Mouse (Mus musculus) kidney, embryonic 16.5 days (tissue): Measurements from ENCODE around the gene Fuz. TPM values are rescaled to one million over a fixed set of nuclear protein-coding genes. Genes with fewer than 3 reads are reported as not detected.
A peak's percentile ranks its signal among the peaks of the same experiment; 100 is the strongest.

ENCODE experiments used
- ATAC-seq: fragments of 200-750 bp; cut with Nextera tagmentation; 2 replicates; pipeline ENCODE4 v1.8.0; 2017; ENCODE audit warnings: moderate TSS enrichment; ENCODE audit not compliant: low FRiP score, low TSS enrichment
- H3K27ac ChIP-seq: fragments of 300-500 bp; sonication (generic); 2 replicates; pipeline ENCODE4 v1.5.1; 2014; ENCODE audit warnings: low read length
- H3K27me3 ChIP-seq: fragments of 300-500 bp; sonication (generic); 2 replicates; pipeline ENCODE4 v1.6.1; 2014; ENCODE audit warnings: low read length, control low read depth, mixed read lengths; ENCODE audit not compliant: insufficient read depth
- H3K36me3 ChIP-seq: fragments of 300-500 bp; sonication (generic); 2 replicates; pipeline ENCODE4 v1.6.1; 2014; ENCODE audit warnings: low read length, control low read depth, mixed read lengths; ENCODE audit not compliant: insufficient read depth
- H3K4me1 ChIP-seq: fragments of 300-500 bp; sonication (generic); 2 replicates; pipeline ENCODE4 v1.6.1; 2014; ENCODE audit warnings: low read length, control low read depth, mixed read lengths; ENCODE audit not compliant: insufficient read depth
- H3K4me2 ChIP-seq: fragments of 300-500 bp; sonication (generic); replicated peaks from 2 replicates; pipeline ENCODE4 v1.6.1; 2014; ENCODE audit warnings: low read depth, low read length
- H3K4me3 ChIP-seq: fragments of 300-500 bp; sonication (generic); 2 replicates; pipeline ENCODE4 v1.5.1; 2014; ENCODE audit warnings: mild to moderate bottlenecking, low read length
- H3K9ac ChIP-seq: fragments of 300-500 bp; sonication (generic); replicated peaks from 2 replicates; pipeline ENCODE4 v1.6.1; 2014; ENCODE audit warnings: low read length
- H3K9me3 ChIP-seq: fragments of 300-500 bp; sonication (generic); 2 replicates; pipeline ENCODE4 v1.6.1; 2016; ENCODE audit warnings: low read length, control low read depth
- WGBS: fragments of 180-500 bp; shearing (Covaris S2); extraction: QIAGEN DNeasy Blood & Tissue Kit; methylation state at CpG from one replicate; pipeline ENCODE4 v1.1.7; 2014; 5-methylcytosine and 5-hydroxymethylcytosine counted together
- polyA plus RNA-seq: library from polyadenylated mRNA; unstranded; fragments of >200 nt; fragmentation: Nextera tagmentation; extraction: Ambion mirVana; gene quantifications from 2 replicates; pipeline ENCODE4 v1.2.1, GENCODE M21; 2015

The Fuz gene
- polyA plus RNA-seq, 1 experiment from 2014 or later = 27.7 TPM

DNA sequence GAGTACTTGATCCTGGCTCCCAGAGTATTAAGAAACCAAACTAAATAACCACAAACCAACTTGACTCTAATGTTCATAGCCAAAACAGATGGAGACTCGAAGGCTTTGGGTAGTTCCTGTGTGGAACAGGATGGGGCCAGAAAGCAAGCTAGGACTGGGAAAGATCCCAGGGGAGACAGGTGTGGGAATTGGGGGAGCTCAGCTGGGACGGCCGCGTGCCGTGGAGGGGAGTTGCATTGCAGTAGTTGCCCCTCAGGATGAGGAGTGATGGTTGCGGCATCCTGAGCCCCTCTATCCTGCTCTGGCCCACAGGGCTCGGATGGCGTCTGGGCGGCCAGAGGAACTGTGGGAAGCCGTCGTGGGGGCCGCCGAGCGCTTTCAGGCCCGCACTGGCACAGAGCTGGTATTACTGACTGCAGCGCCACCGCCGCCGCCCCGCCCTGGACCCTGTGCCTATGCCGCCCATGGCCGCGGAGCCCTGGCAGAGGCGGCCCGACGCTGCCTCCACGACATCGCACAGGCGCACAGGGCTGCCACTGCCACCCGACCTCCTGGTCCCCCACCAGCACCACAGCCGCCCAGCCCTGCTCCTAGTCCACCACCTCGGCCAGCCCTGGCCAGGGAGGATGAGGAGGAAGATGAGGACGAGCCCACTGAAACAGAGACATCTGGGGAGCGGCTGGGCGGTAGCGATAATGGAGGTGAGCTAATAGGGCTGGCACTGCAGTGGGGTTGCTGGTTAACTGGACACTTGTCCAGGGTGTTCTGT, 43.4 kb upstream of the Fuz start:
- Histone ChIP-seq H3K4me2 (no peak overlapping the region), H3K9ac (no peak overlapping the region; the same call in 1 of the 2 replicates), H3K27ac (no peak overlapping the region), H3K36me3 (peaks cover 15% of the 10 kb centered on the region; the same call in 1 of the 2 replicates), H3K9me3 (no peaks in the 10 kb centered on the region), H3K4me1 (peaks cover 56% of the 10 kb centered on the region), H3K27me3 (no peaks in the 10 kb centered on the region), H3K4me3 (no peak overlapping the region)
- no peak for ATAC-seq
- 87% methylated on average over 36 of the region's 36 CpGs for WGBS

DNA sequence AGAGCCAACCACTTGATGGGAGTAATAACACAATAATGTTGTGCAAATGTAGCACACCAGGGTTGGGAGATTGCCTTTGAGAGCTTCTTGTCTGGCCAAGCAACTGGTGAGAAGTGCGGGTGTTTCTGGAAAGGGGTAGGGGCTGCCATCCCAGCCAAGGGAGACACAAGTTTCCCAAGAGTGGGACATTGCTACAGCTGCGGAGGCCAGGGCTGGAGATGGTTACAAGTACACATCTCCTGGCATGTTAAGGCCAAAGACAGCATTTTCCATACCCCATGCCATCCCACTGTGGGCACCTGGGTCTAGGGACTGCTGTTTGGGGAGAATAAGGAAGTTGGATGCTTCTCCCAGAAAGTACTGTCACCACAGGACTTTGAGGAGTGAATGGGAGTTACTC, 42.8 kb upstream of the Fuz start:
- peak overlapping the region; percentile 77 for H3K9ac ChIP-seq
- 0 out of 2 replicates have a peak overlapping the region, but pooled peaks have one; percentile 95 for H3K4me2 ChIP-seq
- peaks cover 56% of the 10 kb centered on the region for H3K4me1 ChIP-seq
- no peaks in the 10 kb centered on the region for H3K27me3 ChIP-seq
- peaks cover 15% of the 10 kb centered on the region; the same call in 1 of the 2 replicates for H3K36me3 ChIP-seq
- ATAC-seq = no peak
- no peaks in the 10 kb centered on the region for H3K9me3 ChIP-seq
- peak overlapping the region; percentile 99 for H3K27ac ChIP-seq
- WGBS = 92% methylated on average over 2 of the region's 2 CpGs
- H3K4me3 ChIP-seq = no peak overlapping the region; the same call in 1 of the 2 replicates

DNA sequence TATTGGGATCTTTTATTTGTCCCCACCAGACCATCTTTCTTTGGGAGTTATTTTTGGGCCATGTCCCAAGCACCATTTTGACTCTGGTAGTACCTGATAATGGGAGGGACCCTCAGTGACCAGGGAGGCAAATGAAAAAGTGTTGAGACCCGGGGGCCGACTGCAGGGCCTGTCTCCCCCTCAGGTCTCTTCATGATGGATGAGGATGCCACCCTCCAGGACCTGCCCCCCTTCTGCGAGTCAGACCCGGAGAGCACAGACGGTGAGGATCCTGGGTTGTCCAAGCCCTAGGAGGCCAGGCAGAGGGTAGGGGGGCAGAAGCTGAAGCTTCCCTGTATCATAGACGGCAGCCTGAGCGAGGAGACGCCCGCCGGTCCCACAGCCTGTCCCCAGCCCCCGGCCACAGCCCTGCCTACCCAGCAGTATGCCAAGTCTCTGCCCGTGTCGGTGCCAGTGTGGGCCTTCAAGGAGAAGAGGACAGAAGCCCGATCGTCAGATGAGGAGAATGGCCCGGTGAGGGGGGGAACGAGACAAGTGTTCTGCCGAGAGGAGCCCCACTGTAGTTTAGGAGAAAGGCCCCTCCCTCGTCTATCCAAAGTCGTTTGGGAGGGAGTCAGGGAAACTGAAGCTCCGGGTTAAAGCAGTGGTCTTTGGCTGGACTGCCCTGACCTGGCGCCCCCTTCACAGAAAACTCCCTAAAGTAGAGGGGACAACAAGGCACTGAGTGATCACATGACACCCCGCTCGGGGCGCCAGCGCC, 42.1 kb upstream of the Fuz start:
- WGBS = 24% methylated on average over 26 of the region's 26 CpGs
- no peak for ATAC-seq
- H3K4me2 ChIP-seq = peak overlapping the region; percentile 95

DNA sequence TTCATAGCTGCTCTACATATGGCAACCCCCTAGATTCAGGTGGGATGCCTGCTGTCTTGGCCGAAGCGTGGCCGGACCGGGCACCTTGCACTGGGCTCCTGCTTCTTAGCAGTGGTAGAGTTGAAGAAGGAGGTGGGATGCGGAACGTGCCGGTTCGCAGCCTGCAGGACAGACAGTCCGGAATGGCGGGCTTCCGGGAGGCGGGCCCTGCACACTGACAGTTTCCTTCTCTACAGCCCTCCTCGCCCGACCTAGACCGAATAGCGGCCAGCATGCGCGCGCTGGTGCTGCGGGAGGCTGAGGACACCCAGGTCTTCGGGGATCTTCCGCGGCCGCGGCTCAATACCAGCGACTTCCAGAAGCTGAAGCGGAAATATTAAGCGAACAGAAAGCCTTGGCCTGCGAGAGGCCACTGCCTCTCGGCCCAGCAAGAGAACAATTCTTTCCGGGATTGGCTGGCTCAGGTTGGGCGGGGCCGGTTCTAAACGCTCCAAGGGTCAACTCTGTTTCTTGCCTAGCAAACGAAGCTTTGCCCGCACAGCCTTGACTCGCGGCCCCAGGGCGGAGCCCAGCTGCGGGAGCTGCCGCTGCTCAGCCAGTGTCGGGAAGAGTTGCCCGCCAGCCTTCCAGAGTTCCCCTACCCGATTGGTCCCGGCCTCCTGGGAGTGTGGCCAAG, 41.4 kb upstream of the Fuz start:
- H3K27me3 ChIP-seq = no peaks in the 10 kb centered on the region
- peaks cover 61% of the 10 kb centered on the region for H3K4me1 ChIP-seq
- H3K9me3 ChIP-seq = no peaks in the 10 kb centered on the region
- peaks cover 15% of the 10 kb centered on the region; the same call in 1 of the 2 replicates for H3K36me3 ChIP-seq
- WGBS = 1% methylated on average over 45 of the region's 45 CpGs
- peak; percentile 69 for ATAC-seq
- H3K9ac ChIP-seq = peak overlapping the region; percentile 77
- peak overlapping the region; percentile 99 for H3K27ac ChIP-seq
- H3K4me3 ChIP-seq = peak overlapping the region; percentile 60
- peak overlapping the region; percentile 95 for H3K4me2 ChIP-seq

More for the DNA sequence above, 42.1 kb upstream of the Fuz start:
- peak overlapping the region; percentile 77 for H3K9ac ChIP-seq
- H3K9me3 ChIP-seq = no peaks in the 10 kb centered on the region
- peak overlapping the region; percentile 99 for H3K27ac ChIP-seq
- H3K4me3 ChIP-seq = peak overlapping the region; percentile 60
- H3K36me3 ChIP-seq = peaks cover 15% of the 10 kb centered on the region; the same call in 1 of the 2 replicates
- H3K27me3 ChIP-seq = no peaks in the 10 kb centered on the region
- H3K4me1 ChIP-seq = peaks cover 61% of the 10 kb centered on the region

DNA sequence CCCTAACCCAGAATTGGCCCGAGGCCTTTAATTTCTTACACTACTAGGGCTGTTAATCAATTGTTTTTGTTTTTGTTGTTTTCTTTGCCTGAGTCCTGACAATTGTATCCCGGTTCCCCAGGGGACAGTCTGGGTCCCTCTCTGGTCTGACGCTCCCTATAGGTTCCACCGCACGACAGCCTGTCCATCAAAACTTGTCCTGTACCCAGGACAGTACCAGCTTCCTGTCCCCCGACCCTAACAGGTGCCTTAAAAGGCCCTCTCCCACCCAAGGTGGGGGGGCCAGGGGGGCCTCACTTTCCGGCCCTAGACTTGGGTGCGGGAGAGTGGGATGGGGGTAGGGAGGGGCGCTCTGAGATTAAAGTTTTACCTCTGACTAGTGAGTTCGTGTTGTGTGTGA, 40.8 kb upstream of the Fuz start:
- Histone ChIP-seq H3K4me3 (peak overlapping the region; percentile 60), H3K9me3 (no peaks in the 10 kb centered on the region), H3K9ac (peak overlapping the region; percentile 77), H3K27me3 (no peaks in the 10 kb centered on the region), H3K36me3 (peaks cover 15% of the 10 kb centered on the region; the same call in 1 of the 2 replicates), H3K27ac (peak overlapping the region; percentile 99), H3K4me1 (peaks cover 61% of the 10 kb centered on the region), H3K4me2 (peak overlapping the region; percentile 95)
- 26% methylated on average over 10 of the region's 10 CpGs for WGBS
- no peak for ATAC-seq

DNA sequence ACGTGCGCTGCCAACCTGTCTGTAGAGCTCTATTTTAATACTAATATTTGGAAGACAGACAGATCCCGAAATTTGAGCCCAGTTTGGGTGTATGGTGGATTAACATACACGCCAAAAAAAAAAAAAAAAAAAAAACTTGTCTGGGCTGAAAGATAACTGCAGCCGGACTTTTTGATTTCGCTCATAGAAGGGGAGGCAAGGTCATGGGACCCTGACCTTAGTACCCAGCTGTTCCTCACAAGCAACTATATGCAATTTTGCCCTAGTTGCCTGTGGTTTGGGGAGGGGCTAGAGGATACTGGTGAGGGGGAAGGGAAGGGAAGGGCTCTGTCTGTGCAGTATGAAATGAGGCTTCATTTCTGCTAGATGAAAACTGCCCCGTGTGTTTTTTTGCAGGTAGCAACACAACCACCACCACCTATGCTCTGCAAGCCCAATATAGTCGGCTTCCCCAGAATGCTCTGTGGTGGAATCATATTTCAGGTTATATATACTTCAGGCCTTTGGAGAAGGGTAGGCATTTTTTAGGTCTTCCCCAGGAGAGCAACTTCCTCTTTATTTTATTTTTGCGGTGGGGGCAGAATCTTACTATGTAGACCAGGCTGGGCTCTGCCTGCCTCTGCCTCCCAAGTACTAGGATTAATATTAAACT, 39.5 kb upstream of the Fuz start:
- peaks cover 57% of the 10 kb centered on the region for H3K4me1 ChIP-seq
- H3K27ac ChIP-seq = peak overlapping the region; percentile 95
- ATAC-seq = no peak
- peaks cover 16% of the 10 kb centered on the region; the same call in 1 of the 2 replicates for H3K36me3 ChIP-seq
- peak overlapping the region; percentile 90; the same call in 1 of the 2 replicates for H3K9ac ChIP-seq
- no peaks in the 10 kb centered on the region for H3K27me3 ChIP-seq
- 64% methylated on average over 9 of the region's 9 CpGs for WGBS
- H3K9me3 ChIP-seq = no peaks in the 10 kb centered on the region
- peak overlapping the region; percentile 86 for H3K4me3 ChIP-seq
- peak overlapping the region; percentile 93 for H3K4me2 ChIP-seq

DNA sequence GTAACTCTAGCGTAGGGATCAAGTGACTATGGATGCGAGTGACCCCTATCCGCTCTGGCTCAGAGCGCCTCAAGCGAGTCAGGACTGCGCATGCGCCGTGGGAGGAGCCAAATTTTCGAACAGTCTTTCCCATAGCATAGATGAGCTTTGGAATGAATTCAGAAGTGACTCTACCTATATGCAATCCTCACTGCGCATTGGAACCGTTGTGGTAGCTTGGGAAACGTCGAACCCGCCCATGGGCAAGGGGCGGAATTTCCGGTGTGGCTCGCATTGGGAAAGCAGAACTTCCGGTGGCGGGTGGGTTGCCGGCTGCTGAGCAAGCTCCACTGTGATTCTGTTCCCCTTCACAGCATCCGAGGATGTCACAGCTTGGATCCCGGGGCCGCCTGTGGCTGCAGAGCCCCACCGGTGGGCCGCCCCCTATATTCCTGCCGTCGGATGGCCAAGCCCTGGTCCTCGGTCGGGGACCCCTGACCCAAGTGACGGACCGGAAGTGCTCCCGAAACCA, 38.8 kb upstream of the Fuz start, which contains the start of gene Pnkp:
TSS of gene Pnkp (plus strand) at position 98 of the 511 bp plus-strand sequence.
- peaks cover 57% of the 10 kb centered on the region for H3K4me1 ChIP-seq
- peaks cover 18% of the 10 kb centered on the region; the same call in 1 of the 2 replicates for H3K36me3 ChIP-seq
- peak within 1 kb of the TSS; percentile 90 for H3K9ac ChIP-seq
- H3K27ac ChIP-seq = peak within 1 kb of the TSS; percentile 95
- no peaks in the 10 kb centered on the region for H3K9me3 ChIP-seq
- under 1% methylated on average over 32 of the region's 32 CpGs for WGBS
- H3K27me3 ChIP-seq = no peaks in the 10 kb centered on the region
- ATAC-seq = peak; percentile 5; the same call in 1 of the 2 replicates
- H3K4me3 ChIP-seq = peak within 1 kb of the TSS; percentile 86
- H3K4me2 ChIP-seq = peak within 1 kb of the TSS; percentile 93

DNA sequence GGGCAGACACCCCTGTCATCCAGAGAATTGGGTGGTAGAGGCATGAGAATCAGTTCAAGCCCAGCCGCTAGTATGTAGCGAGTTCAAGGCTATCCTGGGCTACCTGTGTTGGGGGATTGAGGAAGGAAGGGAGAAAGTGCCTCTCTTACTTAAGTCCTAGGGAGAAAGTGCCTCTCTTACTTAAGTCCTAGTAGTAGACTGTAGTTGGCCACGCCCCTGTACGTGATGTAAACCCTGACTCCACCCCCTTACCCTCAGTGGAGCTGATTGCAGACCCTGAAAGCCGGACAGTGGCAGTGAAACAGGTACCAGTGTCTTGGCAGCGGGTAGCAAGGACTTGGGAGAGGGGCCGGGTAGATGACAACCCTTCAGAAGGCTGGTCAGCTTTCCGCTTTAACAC, 38.0 kb upstream of the Fuz start:
- Histone ChIP-seq H3K4me3 (peak overlapping the region; percentile 86), H3K9ac (peak overlapping the region; percentile 90), H3K4me2 (peak overlapping the region; percentile 93), H3K27ac (peak overlapping the region; percentile 95), H3K36me3 (peaks cover 20% of the 10 kb centered on the region), H3K4me1 (peaks cover 52% of the 10 kb centered on the region), H3K9me3 (no peaks in the 10 kb centered on the region), H3K27me3 (no peaks in the 10 kb centered on the region)
- 25% methylated on average over 8 of the region's 8 CpGs for WGBS
- ATAC-seq = no peak

DNA sequence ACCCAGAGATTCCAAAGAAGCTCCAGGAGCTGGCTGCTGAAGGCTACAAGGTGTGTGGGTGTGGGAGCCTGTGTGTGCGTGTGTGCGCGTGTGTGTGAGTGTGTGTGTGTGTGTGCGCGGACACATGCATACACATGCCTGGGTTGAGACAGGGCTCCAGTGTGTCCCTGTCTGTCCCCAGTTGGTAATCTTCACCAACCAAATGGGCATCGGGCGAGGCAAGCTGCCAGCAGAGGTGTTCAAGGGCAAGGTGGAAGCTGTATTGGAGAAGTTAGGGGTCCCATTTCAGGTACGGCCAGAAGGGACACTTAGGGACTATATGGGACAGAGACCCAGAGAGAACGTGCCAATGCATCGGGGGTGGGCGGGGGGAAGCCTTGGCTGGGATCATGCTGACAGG, 36.0 kb upstream of the Fuz start:
- peaks cover 41% of the 10 kb centered on the region for H3K4me1 ChIP-seq
- H3K4me2 ChIP-seq = no peak overlapping the region
- 89% methylated on average over 11 of the region's 11 CpGs for WGBS
- no peak for ATAC-seq
- H3K9me3 ChIP-seq = no peaks in the 10 kb centered on the region
- H3K27ac ChIP-seq = no peak overlapping the region
- H3K27me3 ChIP-seq = no peaks in the 10 kb centered on the region
- peaks cover 34% of the 10 kb centered on the region for H3K36me3 ChIP-seq
- H3K9ac ChIP-seq = no peak overlapping the region
- no peak overlapping the region for H3K4me3 ChIP-seq
